Mouse (Mus musculus) thymus, postnatal 0 days (tissue): ENCODE measurements around the gene Lrp6. TPM values are rescaled to one million over a fixed set of nuclear protein-coding genes. Genes with fewer than 3 reads are reported as not detected.

Source experiments
- polyA plus RNA-seq: library from polyadenylated mRNA; unstranded; fragments of >200 nt; fragmentation: Nextera tagmentation; extraction: Ambion mirVana; gene quantifications from 2 replicates; pipeline ENCODE4 v1.2.1, GENCODE M21; 2015

The Lrp6 gene
- polyA plus RNA-seq, 1 experiment from 2014 or later: 22.0 TPM

Other genes with a start within 250 kb of the Lrp6 start
- 13.9 and 15.0 TPM in 2 replicates for gene Bcl2l14, start 170.6 kb downstream of the Lrp6 start, polyA plus RNA-seq
- 3.4 and 3.8 TPM in 2 replicates for gene Mansc1, start 65.5 kb upstream of the Lrp6 start, polyA plus RNA-seq
- 27.1 and 27.6 TPM in 2 replicates for gene Borcs5, start 72.5 kb upstream of the Lrp6 start, polyA plus RNA-seq
- 6.6 and 7.5 TPM in 2 replicates for gene Dusp16, start 225.7 kb upstream of the Lrp6 start, polyA plus RNA-seq